Mouse (Mus musculus) skeletal muscle tissue, adult 2 months (tissue): Measurements from ENCODE around the gene Trpv1.
A peak's percentile ranks its signal among the peaks of the same experiment; 100 is the strongest.

Experiments
- DNase-seq: peaks from one replicate; pipeline ENCODE4 v3.0.0-alpha.2; 2012; ENCODE audit warnings: low read depth, low spot score

Gene Trpv1

GRCm38 (mm10) chr11:73233992-73234391, at the start of gene Trpv1:
Gene Trpv1, plus strand, starts transcription at chr11:73234292.
- DNase-seq: no peak

DNA sequence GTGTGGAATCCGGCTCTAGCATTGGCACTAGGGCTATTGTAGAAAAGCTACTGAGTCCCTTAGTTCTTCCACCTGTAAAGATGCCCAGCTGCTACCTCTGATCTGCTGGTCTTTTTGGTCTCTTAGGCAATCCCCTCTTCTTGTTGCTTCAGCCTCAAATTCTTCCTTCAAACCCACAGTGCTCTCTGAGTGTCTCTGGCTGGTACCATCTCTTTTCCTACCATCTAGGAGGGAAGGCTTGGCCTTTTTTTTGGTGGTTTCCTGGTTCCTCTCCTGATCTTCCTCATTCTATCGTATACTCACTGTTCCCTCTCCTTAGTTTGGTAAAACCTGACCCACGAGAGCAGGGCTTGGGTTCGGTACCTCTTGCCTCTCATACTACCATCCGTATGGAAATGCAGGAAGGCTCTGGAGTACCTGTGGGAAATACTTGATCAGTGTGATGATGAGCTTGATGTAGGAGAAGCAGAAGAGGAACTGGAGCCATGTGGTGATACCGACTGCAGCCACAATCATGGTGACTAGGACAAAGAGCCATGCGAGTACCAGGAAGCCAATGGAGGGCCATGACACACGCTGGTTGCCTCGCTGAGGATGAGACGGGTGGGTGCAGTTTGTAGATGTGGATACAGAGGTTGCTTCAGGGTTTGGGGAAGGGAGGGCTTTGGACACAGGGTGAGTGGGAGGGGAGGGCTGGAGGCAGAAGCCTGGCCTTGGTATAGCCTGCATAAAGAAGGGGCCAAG, 48.0 kb upstream of the Trpv1 start:
- no peak for DNase-seq

GRCm38 (mm10) chr11:73187231-73187630, 46.9 kb upstream of the Trpv1 start:
- no peak for DNase-seq

DNA sequence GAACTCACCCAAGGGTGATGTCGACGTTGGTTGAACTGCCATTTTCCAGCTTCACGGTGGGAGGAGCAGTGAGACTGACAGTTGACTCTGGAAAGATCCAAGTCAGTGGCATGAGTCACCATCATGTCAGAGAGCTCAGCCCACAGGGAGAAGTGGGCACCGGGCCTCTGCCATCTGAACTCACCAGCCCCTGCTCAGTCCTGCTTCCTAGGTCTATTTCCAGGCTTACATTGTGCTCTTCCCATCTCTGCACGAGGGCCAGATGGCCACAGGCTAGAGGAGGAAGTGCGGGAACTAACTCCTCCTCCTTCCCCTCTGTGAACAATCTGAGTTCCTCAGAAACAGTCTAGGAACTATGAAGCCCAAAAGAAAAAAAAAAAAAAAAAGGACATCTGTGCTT, 41.0 kb upstream of the Trpv1 start:
- DNase-seq: no peak

DNA sequence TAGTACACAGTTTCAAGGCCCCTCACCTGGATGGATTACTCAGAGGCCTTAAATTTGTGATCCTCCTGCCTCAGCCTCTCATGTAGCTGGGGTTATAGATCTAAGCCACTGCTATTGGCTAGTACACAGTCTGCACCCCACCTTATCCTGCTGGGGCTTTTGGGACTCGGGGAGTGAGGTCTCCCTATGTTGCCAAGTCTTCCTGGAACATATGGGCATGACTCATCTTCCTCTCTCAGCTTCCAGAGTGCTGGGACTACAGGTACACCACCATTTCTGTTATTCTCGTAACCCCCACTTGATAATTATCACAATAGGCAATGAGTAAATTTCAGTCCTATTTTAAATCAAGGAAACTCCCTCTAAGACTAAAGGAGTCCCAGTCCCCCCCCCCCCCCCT, 39.6 kb upstream of the Trpv1 start:
- DNase-seq: no peak

GRCm38 (mm10) chr11:73198190-73198589, 35.9 kb upstream of the Trpv1 start:
- no peak for DNase-seq

DNA sequence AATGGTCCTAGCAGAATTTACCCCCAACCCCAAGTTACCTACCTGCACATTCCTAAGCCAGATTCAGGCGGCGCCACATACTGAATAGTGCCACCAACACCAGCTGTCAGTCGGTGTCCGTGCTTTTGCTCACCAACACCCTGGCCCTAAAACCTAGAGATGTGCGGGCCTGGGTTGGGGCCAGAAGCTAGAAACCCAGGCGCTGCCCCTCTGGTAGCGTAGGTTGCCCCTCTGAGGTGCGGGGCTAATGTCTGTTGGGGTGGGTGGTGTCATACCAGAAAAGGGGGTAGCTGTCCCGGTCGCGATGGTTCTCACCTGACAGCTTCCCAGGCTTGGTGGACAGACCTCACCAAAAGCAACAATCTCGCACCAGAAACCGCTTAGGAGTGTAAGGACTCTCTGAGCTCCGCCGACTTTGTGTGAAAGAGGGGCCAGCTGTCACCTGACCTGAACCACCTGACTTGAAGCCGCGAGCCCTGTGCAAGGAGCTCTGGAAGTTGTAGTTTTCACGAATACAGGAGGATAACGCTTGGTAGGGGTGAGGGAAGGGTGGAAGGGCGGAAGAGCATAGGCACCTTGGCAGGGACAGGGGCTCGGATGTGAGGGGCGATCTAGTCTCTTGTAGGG, 35.4 kb upstream of the Trpv1 start, which contains the start of gene Ctns:
TSS of gene Ctns (minus strand) at position 440 of the 627 bp plus-strand sequence.
- DNase-seq: peak; percentile 89

DNA sequence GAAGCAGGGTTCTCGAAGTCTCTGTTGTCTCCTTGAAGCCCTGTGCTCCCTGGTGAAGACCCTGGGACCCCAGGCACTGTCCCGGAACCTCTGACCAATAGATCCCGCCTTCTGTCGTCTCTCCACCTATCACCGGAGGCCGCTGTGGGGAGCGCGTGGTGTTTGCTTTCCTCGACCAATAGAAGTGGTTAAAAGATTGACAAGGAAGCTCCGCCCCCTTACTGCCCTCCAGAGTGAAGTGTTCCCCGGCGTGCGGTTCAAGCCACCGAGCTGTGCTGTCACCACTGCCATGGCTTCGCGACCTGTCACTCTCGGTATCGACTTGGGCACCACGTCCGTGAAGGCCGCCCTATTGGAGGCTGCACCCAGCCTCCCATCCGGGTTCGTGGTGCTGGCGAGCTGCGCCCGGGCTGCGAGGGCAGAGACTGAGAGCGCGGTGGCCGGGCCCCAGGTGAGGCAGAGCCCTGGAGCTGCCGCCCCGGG, 34.8 kb upstream of the Trpv1 start, which contains the start of gene Shpk:
TSS of gene Shpk (plus strand) at position 231 of the 483 bp plus-strand sequence.
- peak; percentile 92 for DNase-seq

DNA sequence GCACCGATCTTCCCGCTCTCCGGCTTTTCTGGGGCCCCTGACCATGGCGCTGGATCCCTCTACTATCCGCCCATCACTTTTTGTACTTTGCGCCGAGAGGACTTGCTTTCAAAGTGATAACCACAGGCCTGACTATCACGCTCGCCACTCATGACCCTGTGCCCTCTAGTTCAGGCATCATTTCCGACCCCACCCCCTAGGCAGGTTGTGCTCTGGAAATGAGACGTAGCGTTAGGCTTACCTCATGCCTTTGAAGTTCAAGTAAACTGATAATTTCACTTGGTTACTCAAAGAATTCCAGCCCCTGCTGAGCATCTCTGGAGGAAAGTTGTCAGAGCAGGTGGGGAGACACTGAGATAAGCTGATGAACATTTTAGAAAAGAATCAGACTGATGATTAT, 34.2 kb upstream of the Trpv1 start:
- no peak for DNase-seq

DNA sequence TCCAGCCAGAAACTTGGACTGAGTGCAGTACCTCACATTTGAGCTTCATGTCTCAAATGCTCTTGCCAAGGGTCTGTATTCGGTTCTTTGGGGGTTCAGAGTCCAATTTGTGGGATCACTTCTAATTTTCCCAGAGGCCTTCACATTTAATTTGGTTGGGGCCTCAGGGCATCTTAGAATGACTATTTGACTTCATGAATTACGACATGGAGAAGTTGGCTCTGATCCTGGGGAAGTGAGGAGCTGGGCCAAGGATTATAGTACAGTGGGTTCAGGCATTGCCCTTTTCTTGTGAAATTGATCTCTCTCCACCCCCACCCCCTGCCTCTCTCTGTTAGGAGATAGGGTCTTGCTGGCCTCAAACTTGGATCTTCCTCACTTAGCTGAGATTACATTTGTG, 33.1 kb upstream of the Trpv1 start:
- DNase-seq: no peak

DNA sequence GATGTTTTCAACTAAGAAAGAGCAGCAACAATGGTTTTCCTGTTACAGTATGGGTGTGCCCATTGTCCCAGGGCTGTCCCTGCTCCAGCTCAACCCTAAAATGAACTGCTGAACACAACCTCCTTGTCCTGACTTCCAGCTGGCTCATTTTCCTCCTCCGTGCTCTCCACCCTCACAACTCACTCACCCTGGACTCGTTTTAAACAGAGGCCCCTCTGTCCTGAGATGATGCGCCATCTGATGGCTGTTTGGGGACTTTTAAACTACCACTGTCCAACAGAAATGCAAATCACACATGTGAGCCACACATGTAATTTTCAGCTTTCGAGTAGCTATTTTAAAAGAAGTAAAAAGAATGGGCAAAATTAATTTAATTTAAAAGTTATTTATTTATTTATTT, 32.5 kb upstream of the Trpv1 start:
- no peak for DNase-seq

GRCm38 (mm10) chr11:73203895-73204294, 30.2 kb upstream of the Trpv1 start:
- no peak for DNase-seq

DNA sequence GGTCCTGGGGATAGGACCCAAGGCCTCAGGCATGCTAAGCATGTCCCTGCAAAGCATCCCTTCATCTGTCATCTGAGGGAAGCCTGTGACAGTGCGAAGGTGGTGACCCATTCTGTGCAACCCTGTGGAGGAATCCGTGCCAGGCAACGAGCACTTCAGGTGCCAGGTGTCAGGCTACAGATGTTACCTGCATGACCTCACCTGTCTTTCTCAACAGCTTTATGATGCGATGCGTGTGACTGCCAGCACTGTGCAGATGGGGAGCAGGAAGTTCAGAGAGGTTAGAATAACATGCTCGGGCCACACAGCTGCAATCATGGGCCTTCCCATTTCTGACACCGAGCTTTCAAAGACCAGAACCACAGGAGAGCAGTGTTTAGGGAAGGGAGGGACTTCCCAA, 28.9 kb upstream of the Trpv1 start:
- no peak for DNase-seq

DNA sequence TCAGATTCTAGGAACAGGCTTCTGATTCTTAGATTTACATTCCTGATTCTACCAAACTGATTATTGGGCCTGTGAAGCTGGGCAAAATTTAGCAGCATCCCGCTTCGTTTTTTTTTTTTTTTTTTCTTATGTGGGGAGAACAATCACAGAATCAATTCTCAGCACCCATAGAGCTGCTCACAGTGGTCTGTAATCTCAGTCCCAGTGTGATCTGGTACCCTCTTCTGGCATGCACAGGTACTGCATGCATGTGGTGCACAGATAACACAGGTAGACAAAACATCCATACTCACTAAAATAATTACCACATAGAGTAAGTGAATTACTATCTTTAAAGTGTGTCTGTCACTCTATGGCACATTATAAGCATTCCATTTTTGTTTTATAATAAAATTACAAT, 26.5 kb upstream of the Trpv1 start:
- no peak for DNase-seq

- no peak for DNase-seq
Observed at GRCm38 (mm10) chr11:73213956-73214355, 20.1 kb upstream of the Trpv1 start.

DNA sequence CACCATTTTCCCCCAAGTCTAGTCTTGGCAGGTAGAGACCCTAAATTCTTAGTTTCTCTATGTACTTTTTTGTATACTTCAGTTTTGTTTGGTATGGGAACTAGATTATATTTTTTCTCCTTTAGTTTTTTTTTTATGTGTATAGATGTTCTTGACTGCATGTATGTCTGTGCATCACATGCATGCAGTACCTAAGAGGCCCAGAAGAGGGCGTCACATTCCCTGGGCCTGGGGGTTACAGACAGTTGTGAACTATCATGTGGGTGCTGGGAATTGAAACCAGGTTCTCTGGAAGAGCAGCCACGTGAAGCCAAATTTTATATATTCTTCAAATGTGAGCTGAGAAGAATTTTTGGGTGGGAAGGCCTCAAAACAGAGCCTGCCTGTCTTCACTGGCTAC, 14.4 kb upstream of the Trpv1 start:
- DNase-seq: no peak

- DNase-seq: no peak
Observed at GRCm38 (mm10) chr11:73220651-73221050, 13.4 kb upstream of the Trpv1 start.

DNA sequence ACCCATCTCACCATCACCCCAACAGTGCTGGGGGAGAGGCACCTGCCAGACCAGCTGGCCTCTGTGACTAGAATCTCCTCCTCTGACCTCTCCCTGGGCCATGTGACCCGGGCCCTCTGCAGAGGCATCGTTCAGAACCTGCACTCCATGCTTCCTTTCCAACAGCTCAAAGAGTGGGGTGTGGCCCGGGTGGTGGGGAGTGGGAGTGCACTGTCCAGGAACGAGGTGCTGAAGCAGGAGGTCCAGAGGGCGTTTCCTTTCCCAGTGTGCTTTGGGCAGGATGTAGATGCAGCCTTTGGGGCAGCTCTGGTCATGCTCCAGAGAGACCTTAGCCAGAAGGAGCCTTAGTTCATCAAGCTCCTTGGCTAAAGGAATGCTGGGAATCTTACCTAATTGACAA, 11.2 kb upstream of the Trpv1 start:
- DNase-seq: no peak

DNA sequence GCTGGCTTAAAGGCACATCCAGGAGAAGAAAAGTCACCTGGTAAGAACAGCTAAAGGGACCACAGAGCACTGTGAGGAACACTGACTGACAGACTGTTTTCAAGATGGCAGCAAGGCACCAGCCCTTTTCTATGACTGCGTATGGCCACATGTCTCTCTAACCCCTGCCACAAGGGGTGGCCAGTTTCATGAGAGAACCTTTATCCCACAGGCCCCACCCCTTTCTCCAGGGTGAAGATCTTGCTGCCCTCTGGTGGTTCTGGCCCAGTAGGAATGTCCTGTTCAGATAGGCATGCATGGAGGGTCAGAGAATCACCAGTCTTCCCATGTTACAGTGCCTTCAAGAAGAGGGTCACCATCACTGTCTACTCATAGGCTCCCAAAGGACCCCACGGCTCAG, 10.1 kb upstream of the Trpv1 start:
- DNase-seq: no peak

GRCm38 (mm10) chr11:73225856-73226255, 8.2 kb upstream of the Trpv1 start:
- DNase-seq: no peak

DNA sequence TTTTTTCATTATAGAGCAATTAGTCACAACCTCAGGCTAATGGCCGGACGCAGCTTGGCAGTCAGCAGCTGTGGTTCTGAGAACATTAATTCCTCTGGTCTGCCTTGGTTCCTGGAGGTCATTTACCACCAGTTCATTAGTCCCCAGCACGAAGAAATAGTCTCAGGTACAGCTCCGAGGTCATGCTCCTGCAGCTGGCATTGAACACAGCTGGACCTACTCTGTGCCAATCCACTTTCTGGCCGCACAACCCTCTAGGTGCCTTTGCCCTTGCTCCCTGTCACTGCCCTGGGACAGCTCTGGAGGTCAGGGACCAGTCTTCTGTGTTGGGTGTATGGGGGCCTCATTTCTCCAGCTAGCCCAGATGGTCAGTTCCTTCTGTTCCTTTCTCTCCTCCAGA, 5.2 kb upstream of the Trpv1 start:
- no peak for DNase-seq

- DNase-seq: no peak
Observed at GRCm38 (mm10) chr11:73230081-73230480, 4.0 kb upstream of the Trpv1 start.

DNA sequence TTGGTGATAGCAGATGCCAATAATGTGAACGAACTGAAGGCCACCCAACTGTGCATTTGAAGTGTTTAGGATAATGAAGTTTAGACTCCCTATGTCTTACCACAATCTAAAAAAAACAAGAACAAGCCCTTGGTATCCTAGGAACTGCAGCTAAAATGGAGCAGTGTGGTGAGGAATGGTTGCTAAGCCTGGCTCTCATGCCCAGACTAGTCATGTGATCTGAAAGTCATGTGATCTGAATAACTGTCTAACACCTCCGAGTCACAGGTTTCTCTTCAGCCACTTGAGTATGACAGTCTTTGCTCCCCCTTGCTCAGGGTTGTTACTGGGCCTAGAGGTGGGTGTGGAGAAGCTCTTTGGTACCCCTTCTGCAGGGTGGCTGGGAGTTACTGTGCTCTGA, 1.6 kb upstream of the Trpv1 start:
- no peak for DNase-seq
